Mouse (Mus musculus) bone marrow macrophage, adult 2 months (primary cell): ENCODE results near the gene Glrx.

Experiments
- CTCF ChIP-seq: IDR thresholded peaks from 2 replicates; pipeline ENCODE4 v1.5.1; 2012; ENCODE audit warnings: low read depth, mild to moderate bottlenecking, low read length, moderate library complexity
- POLR2A ChIP-seq: IDR thresholded peaks from 2 replicates; pipeline ENCODE4 v1.6.1; 2012; ENCODE audit warnings: mild to moderate bottlenecking, low read depth, low read length, borderline replicate concordance

DNA sequence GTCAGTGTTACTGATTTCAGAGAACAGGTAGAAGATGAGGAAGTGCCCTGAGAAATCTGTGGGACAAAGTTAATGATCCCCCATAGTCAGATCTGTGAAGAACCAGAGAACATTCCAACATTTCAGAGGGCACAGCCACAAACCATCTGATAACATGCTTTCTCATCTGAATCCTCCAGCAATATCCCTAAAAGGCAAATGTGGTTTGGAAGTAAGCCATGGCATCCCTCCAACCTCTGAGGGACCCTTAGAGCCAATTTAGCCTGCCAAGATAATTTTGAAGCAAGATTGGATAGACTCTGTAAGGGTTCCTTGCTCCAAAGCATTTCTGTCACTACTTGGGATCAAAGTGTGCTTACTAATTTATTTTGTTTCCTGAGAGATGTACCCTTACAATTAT is 6.2 kb upstream of the Glrx start:
- TF ChIP-seq CTCF (no peak), POLR2A (no peak)
